Comparison of ENCODE assay signal across 19 mouse cellular contexts in genomic region chr1:97746261-97746660, GRCm38 (mm10).
"Had no signal": no experiment of that assay in that cellular context is flagged by ENCODE, and none has a peak within 500 bp of the region (broad histone marks: within the 10 kb centered on the region; RNA-seq: fewer than 3 reads in every experiment).

No protein-coding gene starts in this region.

- DNase-seq: lung, adult 2 months; lung, postnatal 14 days; lung, postnatal 36 days; retina, postnatal 1 day; right cerebral cortex, adult 18-20 months; right cerebral cortex, postnatal 25 days; right cerebral cortex, postnatal 4 days; spleen, adult 18-20 months; thymus, adult 18-20 months; thymus, postnatal 14 days; thymus, postnatal 36 days had no signal

- H3K4me2 ChIP-seq: lung, embryonic 15.5 days; midbrain, embryonic 11.5 days; midbrain, embryonic 13.5 days; midbrain, embryonic 15.5 days; neural tube, embryonic 12.5 days had no signal

- H3K27me3 ChIP-seq: lung, embryonic 15.5 days; megakaryocyte, embryonic 14.5 days; midbrain, embryonic 13.5 days; midbrain, embryonic 15.5 days; neural tube, embryonic 12.5 days had no signal

- H3K4me1 ChIP-seq: lung, embryonic 15.5 days; midbrain, embryonic 13.5 days; midbrain, embryonic 15.5 days; neural tube, embryonic 12.5 days had no signal

- H3K27ac ChIP-seq: lung, embryonic 15.5 days; macrophage; midbrain, embryonic 13.5 days; midbrain, embryonic 15.5 days; neural tube, embryonic 12.5 days had no signal

- ATAC-seq: lung, postnatal 0 days; midbrain, embryonic 13.5 days; midbrain, embryonic 15.5 days had no signal

- H3K4me3 ChIP-seq: lung, embryonic 15.5 days; megakaryocyte, embryonic 14.5 days; midbrain, embryonic 13.5 days; midbrain, embryonic 15.5 days; neural tube, embryonic 12.5 days had no signal

- H3K9ac ChIP-seq: lung, embryonic 15.5 days; midbrain, embryonic 13.5 days; midbrain, embryonic 15.5 days; neural tube, embryonic 12.5 days had no signal

- H3K9me3 ChIP-seq: lung, embryonic 15.5 days; megakaryocyte, embryonic 14.5 days; midbrain, embryonic 13.5 days; midbrain, embryonic 15.5 days; neural tube, embryonic 12.5 days had no signal
